Comparison of ENCODE assay signal across 13 mouse cellular contexts in the genomic region with DNA sequence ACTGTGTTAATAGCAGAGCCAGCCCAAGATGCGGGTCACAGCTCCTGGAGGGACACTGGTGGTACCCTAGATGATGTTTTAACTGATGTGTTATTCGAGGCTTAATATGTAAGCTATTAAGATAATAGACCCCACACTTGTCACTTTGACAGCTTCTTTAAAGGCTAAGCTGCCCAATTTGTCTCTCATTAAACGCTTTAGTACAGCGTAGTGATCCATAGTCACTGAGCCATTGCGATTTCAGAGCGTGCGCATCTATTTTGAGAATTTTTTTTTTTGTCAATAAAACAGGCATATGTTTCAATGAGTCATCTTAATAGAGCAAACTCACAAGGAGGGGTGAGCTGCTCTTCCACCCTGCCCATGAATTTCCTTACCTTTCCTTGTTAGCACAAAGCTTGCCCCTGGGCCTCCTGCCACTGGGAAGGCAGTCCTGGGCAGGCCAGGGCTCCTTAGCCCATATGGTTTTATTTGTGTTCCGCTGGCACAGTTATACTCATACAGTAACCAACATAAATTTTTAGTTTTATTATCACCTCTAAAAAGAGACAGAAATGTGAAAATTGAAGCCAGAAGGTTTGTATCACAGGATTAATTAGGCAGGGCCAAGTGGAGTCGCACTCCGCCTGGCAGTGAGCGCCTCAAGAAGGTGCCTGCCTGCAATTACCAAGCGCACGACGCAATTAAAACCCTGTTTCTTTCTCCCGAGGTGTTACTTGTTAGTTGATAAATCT.
DNase-seq lines count a peak whose midpoint lies in the region; TF ChIP-seq lines count a peak whose summit lies in the region.
"Had no signal": no experiment of that assay in that cellular context is flagged by ENCODE, and none has a peak within 500 bp of the region (broad histone marks: within the 10 kb centered on the region; RNA-seq: fewer than 3 reads in every experiment).

No protein-coding gene starts in this region.

- TF ChIP-seq POLR2A in brain, embryonic 14.5 days (IDR thresholded peaks at IDR 0.05; ENCODE audit: borderline replicate concordance, extremely low read depth, insufficient read depth, insufficient read length, poor library complexity, severe bottlenecking) = no peak

- no peak overlapping the region; the same call in 1 of the 2 replicates for H3K4me3 ChIP-seq in layer of hippocampus, adult 2 months
- H3K4me3 ChIP-seq: embryonic facial prominence, embryonic 15.5 days; heart, embryonic 10.5 days; hindbrain, embryonic 15.5 days; liver, embryonic 13.5 days had no signal

- no peak for DNase-seq in layer of hippocampus, adult 2 months (ENCODE audit: low spot score in 2 of 2)
- no peak for DNase-seq in layer of hippocampus, postnatal 25 days (ENCODE audit: extremely low spot score in 1 of 2, low spot score in 1 of 2)
- DNase-seq in brain, embryonic 14.5 days (ENCODE audit: low read depth) = peak; percentile 93
- peak; percentile 79 for DNase-seq in cerebellum, adult 8-10 months
- DNase-seq in forelimb bud, embryonic 11.5 days (ENCODE audit: low read depth, low spot score) = peak; percentile 11
- no peak for DNase-seq in urinary bladder, postnatal 4 days (ENCODE audit: low spot score in 2 of 2)
- no peak for DNase-seq in thymus, adult 18-20 months
- DNase-seq: kidney, postnatal 10 days; liver, embryonic 13.5 days; lung, postnatal 14 days had no signal

- no peak for TF ChIP-seq CTCF in layer of hippocampus, adult 2 months (conservative IDR thresholded peaks at IDR 0.05)
- no peak for TF ChIP-seq CTCF in brain, embryonic 14.5 days (IDR thresholded peaks at IDR 0.05; ENCODE audit: borderline replicate concordance, extremely low read depth, insufficient read depth, insufficient read length)

- 0 out of 2 replicates have a peak overlapping the region, but pooled peaks have one; percentile 10 for H3K27ac ChIP-seq in layer of hippocampus, adult 2 months
- H3K27ac ChIP-seq: embryonic facial prominence, embryonic 15.5 days; heart, embryonic 10.5 days; hindbrain, embryonic 15.5 days; liver, embryonic 13.5 days had no signal

Comparison
In these comparisons a context has a peak if more than half of its experiments do, and no peak if none do; other contexts are left out.
1. DNase-seq: peak in brain, embryonic 14.5 days (single experiment), cerebellum, adult 8-10 months (single experiment) and forelimb bud, embryonic 11.5 days (single experiment); none in layer of hippocampus, adult 2 months (0 of 2), layer of hippocampus, postnatal 25 days (0 of 2), urinary bladder, postnatal 4 days (0 of 2) and thymus, adult 18-20 months (0 of 2).